Mouse (Mus musculus) heart, embryonic 13.5 days (tissue): ENCODE results near the gene Zfp248. TPM values are rescaled to one million over a fixed set of nuclear protein-coding genes. Genes with fewer than 3 reads are reported as not detected.

Experiments
- ATAC-seq: fragments of 200-750 bp; cut with Nextera tagmentation; 2 replicates; pipeline ENCODE4 v1.8.0; 2017; ENCODE audit warnings: moderate TSS enrichment; ENCODE audit not compliant: insufficient number of reproducible peaks, low FRiP score, low TSS enrichment; ENCODE audit errors: extremely low read depth
- H3K27ac ChIP-seq: fragments of 300-500 bp; sonication (generic); replicated peaks from 2 replicates; pipeline ENCODE4 v1.5.1; 2015; ENCODE audit warnings: moderate library complexity, mild to moderate bottlenecking, inconsistent platforms
- H3K27me3 ChIP-seq: fragments of 300-500 bp; sonication (generic); replicated peaks from 2 replicates; pipeline ENCODE4 v1.6.1; 2015; ENCODE audit warnings: mild to moderate bottlenecking, inconsistent platforms
- H3K36me3 ChIP-seq: fragments of 300-500 bp; sonication (generic); 2 replicates; pipeline ENCODE4 v1.6.1; 2015; ENCODE audit warnings: mild to moderate bottlenecking, inconsistent platforms
- H3K4me1 ChIP-seq: fragments of 300-500 bp; sonication (generic); 2 replicates; pipeline ENCODE4 v1.6.1; 2015; ENCODE audit warnings: inconsistent platforms
- H3K4me2 ChIP-seq: fragments of 300-500 bp; sonication (generic); 2 replicates; pipeline ENCODE4 v1.6.1; 2015; ENCODE audit warnings: inconsistent platforms, mild to moderate bottlenecking, moderate library complexity
- H3K4me3 ChIP-seq: fragments of 300-500 bp; sonication (generic); 2 replicates; pipeline ENCODE4 v1.5.1; 2015; ENCODE audit warnings: moderate library complexity, mild to moderate bottlenecking, inconsistent platforms
- H3K9ac ChIP-seq: fragments of 300-500 bp; sonication (generic); 2 replicates; pipeline ENCODE4 v1.6.1; 2015; ENCODE audit warnings: inconsistent platforms, mild to moderate bottlenecking, moderate library complexity
- H3K9me3 ChIP-seq: fragments of 300-500 bp; sonication (generic); 2 replicates; pipeline ENCODE4 v1.6.1; 2016; ENCODE audit warnings: inconsistent platforms
- WGBS: fragments of 180-500 bp; shearing (Covaris S2); methylation state at CpG from one replicate; pipeline ENCODE4 v1.1.7; 2015; ENCODE audit warnings: mixed read lengths; 5-methylcytosine and 5-hydroxymethylcytosine counted together
- polyA plus RNA-seq: library from polyadenylated mRNA; unstranded; fragments of >200 nt; fragmentation: Nextera tagmentation; extraction: Ambion mirVana; gene quantifications from 2 replicates; pipeline ENCODE4 v1.2.1, GENCODE M21; 2015

Zfp248 gene
- polyA plus RNA-seq, 1 experiment from 2014 or later: 5.0 TPM

- no peaks in the 10 kb centered on the region for H3K9me3 ChIP-seq
- H3K4me3 ChIP-seq: peak within 1 kb of the TSS; percentile 98
- H3K9ac ChIP-seq: peak within 1 kb of the TSS; percentile 96
- H3K36me3 ChIP-seq: peaks cover 31% of the 10 kb centered on the region
- ATAC-seq: peak; percentile 89
- WGBS: under 1% methylated on average over 67 of the region's 67 CpGs
- peak within 1 kb of the TSS; percentile 93 for H3K27ac ChIP-seq
- H3K4me1 ChIP-seq: peaks cover 14% of the 10 kb centered on the region
- H3K4me2 ChIP-seq: peak within 1 kb of the TSS; percentile 84
- no peaks in the 10 kb centered on the region for H3K27me3 ChIP-seq
These were observed 36.0 kb downstream of the Zfp248 start, which contains the start of gene Bms1 for GRCm38 (mm10) chr6:118419050-118419920. Gene Bms1, minus strand, starts transcription at chr6:118419474.

- no peak overlapping the region for H3K27ac ChIP-seq
- no peaks in the 10 kb centered on the region for H3K27me3 ChIP-seq
- H3K9me3 ChIP-seq: no peaks in the 10 kb centered on the region
- 81% methylated on average over 1 of the region's 1 CpGs for WGBS
- H3K36me3 ChIP-seq: peaks cover 87% of the 10 kb centered on the region
- no peak for ATAC-seq
- H3K4me3 ChIP-seq: no peak overlapping the region
- H3K4me2 ChIP-seq: no peak overlapping the region
- peaks cover 11% of the 10 kb centered on the region for H3K4me1 ChIP-seq
- H3K9ac ChIP-seq: no peak overlapping the region
These were observed 44.9 kb downstream of the Zfp248 start for GRCm38 (mm10) chr6:118410428-118410827.

GRCm38 (mm10) chr6:118408510-118408909 lies 46.8 kb downstream of the Zfp248 start:
- Histone ChIP-seq H3K4me2 (no peak overlapping the region), H3K9ac (no peak overlapping the region), H3K27ac (no peak overlapping the region), H3K27me3 (no peaks in the 10 kb centered on the region), H3K4me3 (no peak overlapping the region), H3K9me3 (no peaks in the 10 kb centered on the region), H3K36me3 (peaks cover 89% of the 10 kb centered on the region), H3K4me1 (peaks cover 11% of the 10 kb centered on the region)
- no peak for ATAC-seq
- 90% methylated on average over 5 of the region's 5 CpGs for WGBS

- Histone ChIP-seq H3K9me3 (no peaks in the 10 kb centered on the region), H3K4me2 (no peak overlapping the region), H3K9ac (no peak overlapping the region), H3K27me3 (no peaks in the 10 kb centered on the region), H3K4me3 (no peak overlapping the region), H3K4me1 (peaks cover 2% of the 10 kb centered on the region; the same call in 1 of the 2 replicates), H3K27ac (no peak overlapping the region), H3K36me3 (peaks cover 89% of the 10 kb centered on the region)
- ATAC-seq: no peak
- 75% methylated on average over 4 of the region's 4 CpGs for WGBS
These were observed 48.9 kb downstream of the Zfp248 start for GRCm38 (mm10) chr6:118406421-118406820.

- H3K27me3 ChIP-seq: no peaks in the 10 kb centered on the region
- no peak overlapping the region for H3K27ac ChIP-seq
- no peak for ATAC-seq
- peaks cover 85% of the 10 kb centered on the region for H3K36me3 ChIP-seq
- no peaks in the 10 kb centered on the region for H3K4me1 ChIP-seq
- H3K4me2 ChIP-seq: no peak overlapping the region
- H3K9me3 ChIP-seq: no peaks in the 10 kb centered on the region
- no peak overlapping the region for H3K9ac ChIP-seq
- H3K4me3 ChIP-seq: no peak overlapping the region
These were observed 64.6 kb downstream of the Zfp248 start for GRCm38 (mm10) chr6:118390746-118391145.

GRCm38 (mm10) chr6:118385962-118386361 lies 69.4 kb downstream of the Zfp248 start:
- no peaks in the 10 kb centered on the region for H3K27me3 ChIP-seq
- no peaks in the 10 kb centered on the region for H3K9me3 ChIP-seq
- no peaks in the 10 kb centered on the region for H3K4me1 ChIP-seq
- no peak overlapping the region for H3K4me2 ChIP-seq
- 89% methylated on average over 3 of the region's 3 CpGs for WGBS
- H3K36me3 ChIP-seq: peaks cover 75% of the 10 kb centered on the region
- H3K4me3 ChIP-seq: no peak overlapping the region
- H3K9ac ChIP-seq: no peak overlapping the region
- no peak for ATAC-seq
- H3K27ac ChIP-seq: no peak overlapping the region

GRCm38 (mm10) chr6:118381234-118381633 lies 74.1 kb downstream of the Zfp248 start:
- ATAC-seq: no peak
- H3K36me3 ChIP-seq: peaks cover 38% of the 10 kb centered on the region
- 75% methylated on average over 4 of the region's 4 CpGs for WGBS

GRCm38 (mm10) chr6:118380630-118381029 lies 74.7 kb downstream of the Zfp248 start:
- H3K9me3 ChIP-seq: no peaks in the 10 kb centered on the region
- H3K9ac ChIP-seq: no peak overlapping the region
- no peak overlapping the region for H3K4me2 ChIP-seq
- H3K27ac ChIP-seq: no peak overlapping the region
- 0 out of 2 replicates have a peak, but pooled peaks cover 6% of the 10 kb centered on the region for H3K4me1 ChIP-seq
- peaks cover 38% of the 10 kb centered on the region for H3K36me3 ChIP-seq
- no peak for ATAC-seq
- H3K4me3 ChIP-seq: no peak overlapping the region
- peaks cover 35% of the 10 kb centered on the region for H3K27me3 ChIP-seq
- WGBS: 36% methylated on average over 3 of the region's 3 CpGs

More at GRCm38 (mm10) chr6:118381234-118381633, 74.1 kb downstream of the Zfp248 start:
- Histone ChIP-seq H3K9me3 (no peaks in the 10 kb centered on the region), H3K4me3 (no peak overlapping the region), H3K27ac (no peak overlapping the region), H3K27me3 (peaks cover 29% of the 10 kb centered on the region), H3K4me2 (no peak overlapping the region), H3K4me1 (0 out of 2 replicates have a peak, but pooled peaks cover 3% of the 10 kb centered on the region), H3K9ac (no peak overlapping the region)

- no peak for ATAC-seq
- 33% methylated on average over 20 of the region's 20 CpGs for WGBS
- H3K4me1 ChIP-seq: 0 out of 2 replicates have a peak, but pooled peaks cover 6% of the 10 kb centered on the region
- no peak overlapping the region for H3K4me3 ChIP-seq
- H3K9me3 ChIP-seq: no peaks in the 10 kb centered on the region
- H3K4me2 ChIP-seq: peak overlapping the region; percentile 41; the same call in 1 of the 2 replicates
- H3K27ac ChIP-seq: no peak overlapping the region
- no peak overlapping the region for H3K9ac ChIP-seq
- peaks cover 29% of the 10 kb centered on the region for H3K36me3 ChIP-seq
- H3K27me3 ChIP-seq: peaks cover 44% of the 10 kb centered on the region
These were observed 75.7 kb downstream of the Zfp248 start for GRCm38 (mm10) chr6:118379451-118380167.

- Histone ChIP-seq H3K9me3 (no peaks in the 10 kb centered on the region), H3K27me3 (peaks cover 57% of the 10 kb centered on the region), H3K9ac (no peak overlapping the region), H3K4me1 (0 out of 2 replicates have a peak, but pooled peaks cover 6% of the 10 kb centered on the region), H3K4me3 (no peak overlapping the region), H3K4me2 (no peak overlapping the region), H3K36me3 (peaks cover 9% of the 10 kb centered on the region), H3K27ac (no peak overlapping the region)
- 27% methylated on average over 10 of the region's 10 CpGs for WGBS
- no peak for ATAC-seq
These were observed 77.7 kb downstream of the Zfp248 start for GRCm38 (mm10) chr6:118377611-118378010.
